Mouse (Mus musculus): ENCODE results near the gene Ccn5. TPM values are rescaled to one million over a fixed set of nuclear protein-coding genes. Genes with fewer than 3 reads are reported as not detected.

The Ccn5 gene
- polyA plus RNA-seq, 1 experiment from 2014 or later, result 0.26 TPM

DNA sequence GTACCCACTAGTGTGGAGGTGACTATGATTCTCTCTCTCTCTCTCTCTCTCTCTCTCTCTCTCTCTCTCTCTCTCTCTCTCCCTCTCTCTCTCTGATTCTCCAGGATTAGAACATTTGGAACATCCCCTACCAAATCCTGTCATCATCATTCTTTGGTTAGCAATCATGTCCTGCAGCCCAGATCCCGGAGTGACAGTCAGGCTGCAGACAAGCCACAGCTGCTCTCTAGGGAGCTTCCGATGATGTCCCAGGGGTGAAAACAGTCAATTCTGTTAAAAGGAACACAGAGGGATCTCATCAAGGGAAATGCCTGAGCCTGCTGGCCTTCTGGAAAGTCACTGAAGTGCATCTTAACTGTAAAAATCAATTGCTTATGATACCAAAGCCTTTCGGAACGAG is 21.4 kb downstream of the Ccn5 start:
- H3K9me3 ChIP-seq (replicated peaks), result no peaks in the 10 kb centered on the region
- ATAC-seq (ENCODE audit: insufficient number of reproducible peaks, low FRiP score), result no peak
- peaks cover 10% of the 10 kb centered on the region for H3K27me3 ChIP-seq (replicated peaks)
- H3K27ac ChIP-seq (ENCODE audit: poor library complexity, severe bottlenecking), result no peak overlapping the region
- H3K4me2 ChIP-seq, result no peak overlapping the region
- no peaks in the 10 kb centered on the region for H3K36me3 ChIP-seq
- no peak overlapping the region for H3K4me3 ChIP-seq
- H3K4me1 ChIP-seq (replicated peaks), result peaks cover 5% of the 10 kb centered on the region
- WGBS, result 55% methylated on average over 4 of the region's 4 CpGs
- H3K9ac ChIP-seq, result no peak overlapping the region

DNA sequence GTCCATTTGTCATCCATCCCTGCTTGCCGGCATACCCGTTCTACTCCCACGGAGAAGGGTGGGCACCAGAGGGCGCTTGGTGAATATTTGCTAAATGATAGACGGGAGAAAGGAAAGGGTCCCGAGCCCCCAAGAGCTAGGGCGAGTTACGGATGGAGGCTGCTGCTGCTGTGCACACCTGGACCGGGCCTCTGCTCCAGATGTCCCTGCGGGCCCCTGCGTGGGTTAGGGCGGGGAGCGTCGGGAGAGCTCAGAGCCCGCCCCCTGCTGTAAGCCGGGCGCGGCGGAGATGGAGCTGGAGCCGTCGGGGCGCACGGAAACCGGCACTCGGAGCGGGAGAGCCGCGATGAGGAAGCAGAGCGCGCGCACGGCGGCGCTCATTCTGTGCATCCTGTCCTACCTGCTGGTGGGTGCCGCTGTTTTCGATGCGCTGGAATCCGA is 32.8 kb downstream of the Ccn5 start, which contains the start of gene Kcnk15:
Gene Kcnk15, plus strand, starts transcription at position 191 of the 441 bp plus-strand sequence.
- Histone ChIP-seq H3K4me3 (peak within 1 kb of the TSS; percentile 31), H3K4me1 (replicated peaks) (0 out of 2 replicates have a peak, but pooled peaks cover 7% of the 10 kb centered on the region), H3K27ac (ENCODE audit: poor library complexity, severe bottlenecking) (no peak within 1 kb of the TSS), H3K27me3 (replicated peaks) (peaks cover 92% of the 10 kb centered on the region), H3K4me2 (peak within 1 kb of the TSS; percentile 56), H3K9ac (no peak within 1 kb of the TSS), H3K36me3 (no peaks in the 10 kb centered on the region), H3K9me3 (replicated peaks) (no peaks in the 10 kb centered on the region)
- WGBS, result 0% methylated on average over 38 of the region's 38 CpGs
- no peak for ATAC-seq (ENCODE audit: insufficient number of reproducible peaks, low FRiP score)

DNA sequence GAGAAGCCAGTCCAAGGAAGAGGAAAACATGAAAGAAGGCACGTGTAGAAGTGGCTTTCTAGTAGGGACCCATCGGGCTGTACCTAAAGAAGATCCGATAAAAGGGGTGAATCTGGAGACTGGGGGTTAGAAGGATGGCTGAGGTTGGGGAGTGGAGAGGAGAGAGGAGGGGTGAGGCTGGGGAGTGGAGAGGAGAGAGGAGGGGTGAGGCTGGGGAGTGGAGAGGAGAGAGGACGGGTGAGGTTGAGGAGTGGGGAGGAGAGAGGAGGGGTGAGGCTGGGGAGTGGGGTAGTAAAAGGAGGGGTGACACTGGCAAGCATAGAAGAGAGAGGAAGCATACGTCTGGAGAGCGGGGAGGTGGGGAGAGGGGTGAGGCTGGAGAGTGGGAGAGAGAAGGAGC is 36.6 kb downstream of the Ccn5 start:
- Histone ChIP-seq H3K4me2 (no peak overlapping the region), H3K36me3 (no peaks in the 10 kb centered on the region), H3K9ac (no peak overlapping the region), H3K4me3 (no peak overlapping the region), H3K4me1 (replicated peaks) (0 out of 2 replicates have a peak, but pooled peaks cover 7% of the 10 kb centered on the region), H3K9me3 (replicated peaks) (no peaks in the 10 kb centered on the region), H3K27ac (ENCODE audit: poor library complexity, severe bottlenecking) (no peak overlapping the region), H3K27me3 (replicated peaks) (peaks cover 81% of the 10 kb centered on the region)
- ATAC-seq (ENCODE audit: insufficient number of reproducible peaks, low FRiP score), result peak; percentile 73
- 71% methylated on average over 6 of the region's 6 CpGs for WGBS

DNA sequence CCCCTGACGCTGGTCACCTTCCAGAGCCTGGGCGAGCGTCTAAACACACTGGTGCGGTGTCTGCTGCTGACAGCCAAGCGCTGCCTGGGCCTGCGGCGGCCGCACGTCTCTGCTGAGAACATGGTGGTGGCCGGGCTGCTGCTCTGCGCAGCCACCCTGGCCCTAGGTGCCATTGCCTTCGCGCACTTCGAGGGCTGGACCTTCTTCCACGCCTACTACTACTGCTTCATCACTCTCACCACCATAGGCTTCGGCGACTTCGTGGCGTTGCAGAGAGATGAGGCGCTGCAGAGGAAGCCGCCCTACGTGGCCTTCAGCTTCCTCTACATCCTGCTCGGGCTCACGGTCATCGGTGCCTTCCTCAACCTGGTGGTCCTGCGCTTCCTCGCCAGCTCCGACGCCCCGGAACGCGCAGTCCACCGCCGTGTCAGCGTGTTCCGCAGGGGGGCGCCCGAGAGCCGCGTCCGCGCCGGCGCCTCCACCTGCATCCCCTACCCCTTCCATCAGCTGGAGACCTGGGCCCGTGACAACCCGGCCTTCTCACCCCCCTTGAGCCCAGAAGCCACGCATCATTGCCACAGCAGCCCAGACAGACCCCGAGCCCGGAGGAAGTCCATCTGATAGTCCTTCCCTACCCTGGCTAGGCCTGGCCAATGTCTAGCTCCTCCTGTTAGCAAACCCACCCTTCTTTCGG is 37.7 kb downstream of the Ccn5 start:
- Histone ChIP-seq H3K27ac (ENCODE audit: poor library complexity, severe bottlenecking) (no peak overlapping the region), H3K9me3 (replicated peaks) (no peaks in the 10 kb centered on the region), H3K36me3 (no peaks in the 10 kb centered on the region), H3K4me3 (peak overlapping the region; percentile 6; the same call in 1 of the 2 replicates), H3K4me1 (replicated peaks) (0 out of 2 replicates have a peak, but pooled peaks cover 7% of the 10 kb centered on the region), H3K27me3 (replicated peaks) (peaks cover 79% of the 10 kb centered on the region), H3K9ac (no peak overlapping the region), H3K4me2 (peak overlapping the region; percentile 42)
- WGBS, result 16% methylated on average over 50 of the region's 50 CpGs
- ATAC-seq (ENCODE audit: insufficient number of reproducible peaks, low FRiP score), result peak; percentile 26; the same call in 1 of the 2 replicates

DNA sequence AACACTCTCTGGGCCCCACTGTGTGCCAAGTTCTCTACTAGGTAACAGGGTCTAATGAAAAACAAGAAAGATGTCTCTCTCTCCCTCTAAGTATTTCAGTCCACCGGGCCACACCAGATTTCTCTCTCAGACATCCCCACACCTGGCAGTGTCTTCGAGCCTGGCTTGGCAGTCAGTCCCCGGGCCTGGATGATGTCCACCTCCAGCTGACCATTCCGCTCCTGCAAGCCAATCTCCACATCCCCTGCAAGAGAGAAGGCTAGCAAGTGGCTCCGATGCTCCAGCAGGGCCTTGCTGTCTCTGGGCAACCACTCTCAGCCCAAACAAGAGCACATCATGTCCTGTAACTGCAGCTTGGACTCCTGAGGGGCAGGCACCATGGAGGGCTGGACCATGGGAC is 44.6 kb downstream of the Ccn5 start:
- Histone ChIP-seq H3K4me3 (no peak overlapping the region), H3K9ac (no peak overlapping the region), H3K4me2 (no peak overlapping the region), H3K27me3 (replicated peaks) (peaks cover 30% of the 10 kb centered on the region), H3K9me3 (replicated peaks) (no peaks in the 10 kb centered on the region), H3K27ac (ENCODE audit: poor library complexity, severe bottlenecking) (no peak overlapping the region), H3K36me3 (no peaks in the 10 kb centered on the region), H3K4me1 (replicated peaks) (no peaks in the 10 kb centered on the region)
- no peak for ATAC-seq (ENCODE audit: insufficient number of reproducible peaks, low FRiP score)
- 88% methylated on average over 5 of the region's 5 CpGs for WGBS

DNA sequence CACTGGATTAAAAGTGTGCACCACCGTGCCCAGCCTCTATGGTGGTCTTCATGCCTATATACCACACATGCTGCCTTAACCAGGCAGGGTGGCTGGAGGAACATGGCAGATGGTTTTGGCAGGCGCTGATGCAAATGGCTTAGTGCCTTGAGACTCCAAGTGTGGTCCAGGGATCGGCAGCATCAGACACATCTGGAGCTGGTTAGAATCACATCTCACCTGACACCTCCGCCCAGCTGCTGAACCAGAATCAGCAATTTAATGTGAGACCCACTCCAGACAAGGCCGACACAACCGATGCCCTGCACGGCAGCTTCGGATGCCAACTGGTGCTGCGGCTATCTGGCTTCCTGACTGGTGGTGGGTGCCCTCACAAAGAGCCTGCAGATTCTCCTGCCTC is 45.4 kb downstream of the Ccn5 start:
- Histone ChIP-seq H3K27me3 (replicated peaks) (peaks cover 34% of the 10 kb centered on the region), H3K27ac (ENCODE audit: poor library complexity, severe bottlenecking) (no peak overlapping the region), H3K4me1 (replicated peaks) (no peaks in the 10 kb centered on the region), H3K4me2 (no peak overlapping the region), H3K36me3 (no peaks in the 10 kb centered on the region), H3K4me3 (no peak overlapping the region), H3K9ac (no peak overlapping the region), H3K9me3 (replicated peaks) (no peaks in the 10 kb centered on the region)
- ATAC-seq (ENCODE audit: insufficient number of reproducible peaks, low FRiP score), result no peak
- 82% methylated on average over 9 of the region's 9 CpGs for WGBS

DNA sequence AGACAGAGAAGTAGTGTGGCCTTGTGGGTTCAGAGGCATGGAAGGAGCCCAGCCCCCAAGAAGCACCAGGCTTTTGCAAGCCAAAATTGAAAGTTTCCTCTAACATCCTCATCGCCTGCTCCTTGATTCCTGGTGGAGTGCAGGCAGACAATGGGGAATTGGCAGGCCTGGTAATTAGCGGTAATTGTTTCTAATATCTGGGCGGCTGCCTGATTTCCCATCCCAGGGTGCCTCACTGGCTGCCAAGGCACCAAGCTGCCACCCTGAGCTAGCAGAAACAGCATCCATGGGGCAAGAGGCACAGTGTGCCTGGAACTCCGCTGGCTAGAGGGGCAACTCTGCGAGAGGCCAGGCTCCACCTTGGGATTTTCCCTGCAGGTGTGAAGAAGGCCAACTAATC is 49.1 kb downstream of the Ccn5 start:
- no peak overlapping the region for H3K27ac ChIP-seq (ENCODE audit: poor library complexity, severe bottlenecking)
- H3K9ac ChIP-seq, result no peak overlapping the region
- H3K36me3 ChIP-seq, result no peaks in the 10 kb centered on the region
- ATAC-seq (ENCODE audit: insufficient number of reproducible peaks, low FRiP score), result no peak
- 54% methylated on average over 5 of the region's 5 CpGs for WGBS
- no peak overlapping the region for H3K4me2 ChIP-seq
- no peak overlapping the region for H3K4me3 ChIP-seq
- peaks cover under 1% of the 10 kb centered on the region; the same call in 1 of the 2 replicates for H3K4me1 ChIP-seq (replicated peaks)
- H3K27me3 ChIP-seq (replicated peaks), result peaks cover 34% of the 10 kb centered on the region
- no peaks in the 10 kb centered on the region for H3K9me3 ChIP-seq (replicated peaks)

DNA sequence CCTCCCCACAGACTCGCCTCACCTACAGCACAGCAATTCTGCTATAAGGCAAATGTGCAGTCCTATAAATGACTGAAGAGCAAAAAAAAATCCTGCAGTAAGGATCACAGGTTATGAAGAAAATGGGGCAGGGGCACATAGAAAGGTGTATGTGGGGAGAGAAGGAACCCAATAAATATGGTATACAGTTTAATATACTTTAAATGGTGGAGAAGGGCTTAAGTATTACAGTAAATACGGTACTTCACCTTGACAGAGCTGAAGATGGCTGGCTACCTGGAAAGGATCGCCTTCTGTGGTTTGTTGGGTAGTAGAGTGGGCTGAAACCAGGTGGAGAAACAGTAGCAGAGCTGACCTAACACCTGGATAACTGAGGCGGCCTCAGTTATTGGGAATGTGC is 50.6 kb downstream of the Ccn5 start:
- Histone ChIP-seq H3K36me3 (no peaks in the 10 kb centered on the region), H3K27ac (ENCODE audit: poor library complexity, severe bottlenecking) (no peak overlapping the region), H3K27me3 (replicated peaks) (peaks cover 26% of the 10 kb centered on the region), H3K9me3 (replicated peaks) (no peaks in the 10 kb centered on the region), H3K4me2 (no peak overlapping the region), H3K4me3 (no peak overlapping the region), H3K4me1 (replicated peaks) (peaks cover 15% of the 10 kb centered on the region), H3K9ac (no peak overlapping the region)
- 77% methylated on average over 4 of the region's 4 CpGs for WGBS
- no peak for ATAC-seq (ENCODE audit: insufficient number of reproducible peaks, low FRiP score)

DNA sequence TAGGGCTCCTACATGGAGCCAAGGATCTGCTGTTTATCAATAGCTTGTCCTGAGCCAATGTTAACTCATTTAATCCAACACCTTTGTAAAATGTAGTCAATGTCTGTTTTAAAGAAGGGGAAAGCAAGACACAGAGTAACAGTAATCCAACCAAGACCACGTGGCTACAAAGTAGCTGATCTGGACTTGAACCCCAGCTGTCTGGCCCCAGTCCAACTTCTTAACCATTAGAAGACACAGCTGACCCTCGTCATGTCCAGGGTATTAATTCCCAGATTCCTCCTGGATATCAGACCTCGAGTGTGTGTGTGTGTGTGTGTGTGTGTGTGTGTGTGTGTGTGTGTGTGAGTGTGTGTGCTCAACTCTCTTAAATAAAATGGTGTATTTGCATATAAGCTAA is 51.2 kb downstream of the Ccn5 start:
- WGBS, result 53% methylated on average over 3 of the region's 3 CpGs
- no peak for ATAC-seq (ENCODE audit: insufficient number of reproducible peaks, low FRiP score)
- H3K4me3 ChIP-seq, result no peak overlapping the region

DNA sequence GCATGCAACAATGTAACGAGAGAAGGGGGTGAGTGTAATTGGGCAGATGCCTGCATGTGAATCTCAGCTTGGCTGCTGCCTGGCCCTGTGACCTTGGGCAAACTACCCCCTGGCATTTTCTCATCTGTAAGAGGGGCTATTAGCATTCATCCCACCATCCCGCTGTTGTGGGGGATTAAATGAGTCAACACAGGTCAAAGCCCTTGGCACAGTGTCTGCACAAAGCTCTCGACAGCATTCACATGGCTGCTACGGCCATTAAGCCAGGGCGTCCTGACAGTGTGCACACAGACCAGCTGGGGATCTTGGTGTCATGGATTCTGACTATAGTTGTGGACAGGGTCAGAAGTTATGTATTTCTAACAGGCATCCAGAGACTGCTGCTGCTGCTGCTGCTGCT is 54.2 kb downstream of the Ccn5 start:
- 0 out of 2 replicates have a peak overlapping the region, but pooled peaks have one; percentile 11 for H3K9ac ChIP-seq
- H3K36me3 ChIP-seq, result no peaks in the 10 kb centered on the region
- H3K4me1 ChIP-seq (replicated peaks), result peaks cover 18% of the 10 kb centered on the region
- peaks cover 33% of the 10 kb centered on the region for H3K27me3 ChIP-seq (replicated peaks)
- H3K27ac ChIP-seq (ENCODE audit: poor library complexity, severe bottlenecking), result no peak overlapping the region
- ATAC-seq (ENCODE audit: insufficient number of reproducible peaks, low FRiP score), result no peak
- WGBS, result 51% methylated on average over 5 of the region's 5 CpGs
- no peak overlapping the region for H3K4me2 ChIP-seq
- H3K9me3 ChIP-seq (replicated peaks), result no peaks in the 10 kb centered on the region
- no peak overlapping the region for H3K4me3 ChIP-seq

More for the DNA sequence above, 51.2 kb downstream of the Ccn5 start:
- H3K36me3 ChIP-seq, result no peaks in the 10 kb centered on the region
- peaks cover 18% of the 10 kb centered on the region for H3K4me1 ChIP-seq (replicated peaks)
- H3K9ac ChIP-seq, result no peak overlapping the region
- H3K27ac ChIP-seq (ENCODE audit: poor library complexity, severe bottlenecking), result no peak overlapping the region
- no peaks in the 10 kb centered on the region for H3K9me3 ChIP-seq (replicated peaks)
- no peak overlapping the region for H3K4me2 ChIP-seq
- peaks cover 26% of the 10 kb centered on the region for H3K27me3 ChIP-seq (replicated peaks)

DNA sequence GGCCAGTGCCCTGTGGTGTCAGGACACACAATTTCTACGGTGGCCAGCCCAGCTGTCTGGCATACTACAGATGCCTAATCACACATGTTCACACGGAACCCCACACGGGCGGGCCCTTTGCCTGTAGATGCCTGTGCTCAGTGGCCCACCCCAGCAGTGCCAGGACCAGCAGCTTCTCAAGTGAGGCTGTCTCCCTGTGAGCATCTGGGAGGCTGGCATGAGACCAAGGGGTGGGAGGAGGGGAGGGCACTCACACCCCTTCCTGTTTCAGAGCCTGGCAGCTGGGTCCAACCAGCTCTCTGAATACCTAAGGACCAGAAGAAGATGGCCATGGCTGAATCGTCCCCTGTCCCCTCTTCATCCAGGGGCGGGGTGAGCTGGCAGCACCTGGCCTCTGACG is 54.8 kb downstream of the Ccn5 start:
- Histone ChIP-seq H3K9ac (no peak overlapping the region), H3K9me3 (replicated peaks) (no peaks in the 10 kb centered on the region), H3K4me1 (replicated peaks) (peaks cover 18% of the 10 kb centered on the region), H3K4me3 (no peak overlapping the region), H3K4me2 (no peak overlapping the region), H3K27me3 (replicated peaks) (peaks cover 30% of the 10 kb centered on the region), H3K27ac (ENCODE audit: poor library complexity, severe bottlenecking) (no peak overlapping the region), H3K36me3 (no peaks in the 10 kb centered on the region)
- 58% methylated on average over 7 of the region's 7 CpGs for WGBS
- no peak for ATAC-seq (ENCODE audit: insufficient number of reproducible peaks, low FRiP score)

Data from heart, embryonic 12.5 days (tissue).